ENCODE assay signal across 24 mouse cellular contexts in genomic region chr1:45818564-45818963, GRCm38 (mm10). TPM values are rescaled to one million over a fixed set of nuclear protein-coding genes. Genes with fewer than 3 reads are reported as not detected.
DNase-seq lines count a peak whose midpoint lies in the region; ATAC-seq and TF ChIP-seq lines count a peak whose summit lies in the region.
"Had no signal": no experiment of that assay in that cellular context is flagged by ENCODE, and none has a peak within 500 bp of the region (broad histone marks: within the 10 kb centered on the region; RNA-seq: fewer than 3 reads in every experiment).

No protein-coding gene starts in this region.

- H3K36me3 ChIP-seq in midbrain, embryonic 11.5 days (ENCODE audit: control insufficient read depth, insufficient read depth, low read length) = peaks cover 20% of the 10 kb centered on the region
- H3K36me3 ChIP-seq in midbrain, postnatal 0 days (ENCODE audit: insufficient read depth, low read length) = peaks cover 42% of the 10 kb centered on the region

- no peaks in the 10 kb centered on the region for H3K9me3 ChIP-seq in midbrain, embryonic 11.5 days (ENCODE audit: control insufficient read depth, low read length)
- no peaks in the 10 kb centered on the region for H3K9me3 ChIP-seq in midbrain, postnatal 0 days (ENCODE audit: low read length)
- H3K9me3 ChIP-seq: embryonic facial prominence, embryonic 13.5 days; embryonic facial prominence, embryonic 15.5 days; forebrain, embryonic 10.5 days; forebrain, embryonic 12.5 days; G1E had no signal

- H3K27ac ChIP-seq in midbrain, embryonic 11.5 days (ENCODE audit: low read depth, low read length) = no peak overlapping the region
- no peak overlapping the region for H3K27ac ChIP-seq in midbrain, postnatal 0 days (ENCODE audit: low read depth, low read length)
- H3K27ac ChIP-seq: embryonic facial prominence, embryonic 13.5 days; embryonic facial prominence, embryonic 15.5 days; forebrain, embryonic 10.5 days; forebrain, embryonic 12.5 days had no signal

- no peaks in the 10 kb centered on the region for H3K27me3 ChIP-seq in midbrain, embryonic 11.5 days (ENCODE audit: control insufficient read depth, insufficient read depth, low read length)
- no peaks in the 10 kb centered on the region for H3K27me3 ChIP-seq in midbrain, postnatal 0 days (ENCODE audit: insufficient read depth, low read length)
- H3K27me3 ChIP-seq: embryonic facial prominence, embryonic 13.5 days; embryonic facial prominence, embryonic 15.5 days; forebrain, embryonic 12.5 days; Patski had no signal

- DNase-seq in midbrain, embryonic 11.5 days (ENCODE audit: low spot score, missing footprints) = no peak
- DNase-seq in midbrain, postnatal 0 days (ENCODE audit: low spot score) = no peak
- DNase-seq in R1 (ENCODE audit: low read depth, low spot score) = peak; percentile 78
- DNase-seq in yolk sac, embryonic 10.5 days (ENCODE audit: low spot score) = no peak
- DNase-seq in right cerebral cortex, adult 18-20 months = no peak
- DNase-seq: adrenal gland, adult 8-10 months; adrenal gland, postnatal 14 days; cerebellum, adult 11 months; cerebellum, adult 18-20 months; cerebellum, adult 8-10 months; cerebellum, adult 9-11 months; cerebellum, postnatal 14 days; cerebellum, postnatal 36 days; embryo, embryonic 11 days had no signal

- H3K4me3 ChIP-seq in midbrain, embryonic 11.5 days (ENCODE audit: low read depth, low read length) = no peak overlapping the region
- H3K4me3 ChIP-seq in midbrain, postnatal 0 days (ENCODE audit: low read depth, low read length) = no peak overlapping the region
- H3K4me3 ChIP-seq: embryonic facial prominence, embryonic 13.5 days; embryonic facial prominence, embryonic 15.5 days; erythroblast, embryonic 14.5 days; forebrain, embryonic 10.5 days; forebrain, embryonic 12.5 days had no signal

- TF ChIP-seq CTCF in midbrain, postnatal 0 days (IDR thresholded peaks at IDR 0.05) = no peak

- no peak overlapping the region for H3K4me2 ChIP-seq in midbrain, embryonic 11.5 days
- H3K4me2 ChIP-seq in midbrain, postnatal 0 days (ENCODE audit: low read depth, low read length, poor library complexity, severe bottlenecking) = no peak overlapping the region
- H3K4me2 ChIP-seq: embryonic facial prominence, embryonic 13.5 days; embryonic facial prominence, embryonic 15.5 days; forebrain, embryonic 12.5 days had no signal

- WGBS in midbrain, embryonic 11.5 days = 87% methylated on average over 9 of the region's 9 CpGs
- WGBS in midbrain, postnatal 0 days = 78% methylated on average over 9 of the region's 9 CpGs

- H3K9ac ChIP-seq in midbrain, embryonic 11.5 days (ENCODE audit: low read length) = no peak overlapping the region
- H3K9ac ChIP-seq in midbrain, postnatal 0 days (replicated peaks; ENCODE audit: low read length, poor library complexity, severe bottlenecking) = no peak overlapping the region
- H3K9ac ChIP-seq: embryonic facial prominence, embryonic 13.5 days; embryonic facial prominence, embryonic 15.5 days; forebrain, embryonic 12.5 days had no signal

- no peaks in the 10 kb centered on the region for H3K4me1 ChIP-seq in midbrain, embryonic 11.5 days (ENCODE audit: control insufficient read depth, insufficient read depth, low read length)
- H3K4me1 ChIP-seq in midbrain, postnatal 0 days (ENCODE audit: insufficient read depth, low read length) = no peaks in the 10 kb centered on the region
- H3K4me1 ChIP-seq: embryonic facial prominence, embryonic 13.5 days; embryonic facial prominence, embryonic 15.5 days; forebrain, embryonic 10.5 days; forebrain, embryonic 12.5 days had no signal

- ATAC-seq in midbrain, embryonic 11.5 days (ENCODE audit: low FRiP score) = peak; percentile 24; the same call in 1 of the 2 replicates
- no peak for ATAC-seq in midbrain, postnatal 0 days (ENCODE audit: low FRiP score)
- ATAC-seq: activated CD4-positive, CD25-positive, alpha-beta regulatory T cell, adult 4 months; forebrain, embryonic 14.5 days; forebrain, embryonic 16.5 days; Patski had no signal

RNA-seq across cellular contexts. Expression of gene Wdr75, which starts 23.6 kb away (rescaled TPM):
- 80.8 and 92.4 TPM in 2 replicates for polyA plus RNA-seq in midbrain, embryonic 11.5 days (2014; fragmentation: Nextera tagmentation; extraction: Ambion mirVana)
- 159 and 237 TPM in 2 replicates for total RNA-seq in midbrain, postnatal 0 days (2014; rRNA removed)
- 36.6 and 38.1 TPM in 2 replicates for polyA plus RNA-seq in midbrain, postnatal 0 days (2015; fragmentation: Nextera tagmentation; extraction: Ambion mirVana)
